8 mouse cellular contexts compared by ENCODE assay signal in genomic region chr2:59437684-59438393, GRCm38 (mm10). TPM values are rescaled to one million over a fixed set of nuclear protein-coding genes. Genes with fewer than 3 reads are reported as not detected.
DNase-seq lines count a peak whose midpoint lies in the region; ATAC-seq and TF ChIP-seq lines count a peak whose summit lies in the region.

No protein-coding gene starts in this region.

- 54% methylated on average over 12 of the region's 12 CpGs for WGBS in hindbrain, embryonic 15.5 days

- in situ Hi-C loops in ES-E14 (cut with MboI; ENCODE audit: low sequenced_read_pairs in 2 of 2, unreplicated experiment in 2 of 2), result loop anchor here in 1 of 2 experiments (25.0 kb wide), 1 partner anchor 726 kb away; no protein-coding TSS in a partner anchor

- peak; percentile 39 for DNase-seq in ES-E14 (ENCODE audit: low read depth, low spot score)
- peak; percentile 83 to 89 for DNase-seq in adrenal gland, postnatal 36 days
- DNase-seq in frontal cortex, postnatal 10 days (ENCODE audit: low spot score in 2 of 2), result peak; percentile 70 to 75
- DNase-seq in layer of hippocampus, postnatal 14 days (ENCODE audit: low spot score in 2 of 2), result peak; percentile 67 to 71
- DNase-seq in lung, postnatal 4 days, result peak; percentile 82 to 83
- peak; percentile 57 for DNase-seq in skeletal muscle tissue, adult 2 months (ENCODE audit: low read depth, low spot score)
- no peak for DNase-seq in yolk sac, embryonic 10.5 days (ENCODE audit: low spot score)

- no peak overlapping the region for H3K9ac ChIP-seq in ES-E14 (ENCODE audit: insufficient read depth, low read depth, low read length, poor library complexity, severe bottlenecking)
- H3K9ac ChIP-seq in hindbrain, embryonic 15.5 days, result no peak overlapping the region

- peaks cover 0 to 5% of the 10 kb centered on the region in 2 experiments; a peak in 2 of 4 replicates for H3K4me1 ChIP-seq in ES-E14 (ENCODE audit: control insufficient read depth in 2 of 2, insufficient read depth in 2 of 2, low read length in 2 of 2, poor library complexity in 1 of 2)
- H3K4me1 ChIP-seq in hindbrain, embryonic 15.5 days (replicated peaks), result peaks cover 6% of the 10 kb centered on the region; the same call in 1 of the 2 replicates

- H3K27ac ChIP-seq in ES-E14 (ENCODE audit: insufficient read depth, low read depth, low read length, poor library complexity, severe bottlenecking), result no peak overlapping the region
- peak overlapping the region; percentile 18; the same call in 1 of the 2 replicates for H3K27ac ChIP-seq in hindbrain, embryonic 15.5 days (replicated peaks)

- H3K9me3 ChIP-seq in ES-E14 (ENCODE audit: control insufficient read depth, insufficient read depth, low read depth, low read length), result no peaks in the 10 kb centered on the region
- no peaks in the 10 kb centered on the region for H3K9me3 ChIP-seq in hindbrain, embryonic 15.5 days

- peak overlapping the region; percentile 46 for H3K4me2 ChIP-seq in hindbrain, embryonic 15.5 days

- H3K36me3 ChIP-seq in ES-E14 (ENCODE audit: control insufficient read depth, insufficient read depth, low read length, poor library complexity, severe bottlenecking), result no peaks in the 10 kb centered on the region
- no peaks in the 10 kb centered on the region for H3K36me3 ChIP-seq in hindbrain, embryonic 15.5 days

- H3K27me3 ChIP-seq in hindbrain, embryonic 15.5 days, result no peaks in the 10 kb centered on the region

- H3K4me3 ChIP-seq in ES-E14 (ENCODE audit: insufficient read depth in 1 of 2, low read depth in 1 of 2, low read length in 2 of 2, poor library complexity in 1 of 2, severe bottlenecking in 1 of 2), result no peak overlapping the region
- no peak overlapping the region for H3K4me3 ChIP-seq in hindbrain, embryonic 15.5 days

- ATAC-seq in hindbrain, embryonic 15.5 days (ENCODE audit: low FRiP score, low read depth), result peak; percentile 73

TF ChIP-seq in ES-E14, 5 proteins besides CTCF, POLR2A, EP300 and RAD21:
- TF ChIP-seq CHD2 (IDR thresholded peaks at IDR 0.05; ENCODE audit: low read depth, low read length) (no peak), ZC3H11A (IDR thresholded peaks at IDR 0.05; ENCODE audit: borderline replicate concordance, low read depth, low read length) (no peak), HCFC1 (IDR thresholded peaks at IDR 0.05; ENCODE audit: borderline replicate concordance, insufficient read depth, low read length) (no peak), ZNF384 (IDR thresholded peaks at IDR 0.05; ENCODE audit: low read depth, low read length) (no peak), MAFK (IDR thresholded peaks at IDR 0.05; ENCODE audit: insufficient read depth, low read depth, low read length) (no peak)

RNA-seq across cellular contexts. Expression of gene Dapl1, which starts 46.6 kb away (rescaled TPM):
- total RNA-seq in ES-E14 (2012; rRNA removed), result not detected in 2 replicates
- total RNA-seq in adrenal gland, postnatal 36 days (2021), result not detected
- 1.2 and 1.7 TPM in 2 replicates for polyA plus RNA-seq in hindbrain, embryonic 15.5 days (2015; fragmentation: Nextera tagmentation; extraction: Ambion mirVana)
- not detected for total RNA-seq in layer of hippocampus, postnatal 14 days (2021)
